Mouse (Mus musculus) cerebellum, adult 18-20 months (tissue): ENCODE data around the gene Sbf2.
"Not testable (repeated sequence)": the region's sequence is repeated elsewhere in the genome, so short reads cannot be mapped to it uniquely, and the experiment has no call there.

Source experiments
- DNase-seq, 2 experiments: peaks; one replicate each; pipeline ENCODE4 v3.0.0; 2021

Sbf2 gene

GRCm38 (mm10) chr7:110565815-110566549 is 48.7 kb downstream of the Sbf2 start:
- peak; percentile 88 to 89 for DNase-seq

GRCm38 (mm10) chr7:110561647-110562046 is 53.1 kb downstream of the Sbf2 start:
- DNase-seq: no peak

- DNase-seq: no peak
Measured at GRCm38 (mm10) chr7:110557001-110557400, 57.7 kb downstream of the Sbf2 start.

GRCm38 (mm10) chr7:110556221-110556620 is 58.5 kb downstream of the Sbf2 start:
- no peak for DNase-seq

DNA sequence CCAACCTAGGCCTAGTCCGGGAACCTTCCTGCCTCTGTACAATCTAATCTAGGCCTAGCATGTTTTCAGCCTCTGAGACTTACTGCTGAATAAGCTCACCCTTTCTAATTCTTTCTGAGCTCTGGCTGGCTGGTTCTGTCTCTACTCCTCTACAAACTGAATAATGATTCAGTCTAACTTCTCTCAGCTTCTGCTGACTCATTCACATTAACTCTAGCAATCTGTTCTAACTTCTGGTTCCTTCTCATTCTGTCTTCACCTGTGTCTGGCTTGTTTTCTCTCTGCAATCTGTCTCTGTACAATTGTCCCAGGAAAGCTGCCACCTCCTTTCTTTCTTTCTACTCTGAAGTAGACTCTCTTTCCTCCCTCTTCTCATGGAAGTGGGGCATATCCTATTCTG is 59.5 kb downstream of the Sbf2 start:
- DNase-seq: no peak

DNA sequence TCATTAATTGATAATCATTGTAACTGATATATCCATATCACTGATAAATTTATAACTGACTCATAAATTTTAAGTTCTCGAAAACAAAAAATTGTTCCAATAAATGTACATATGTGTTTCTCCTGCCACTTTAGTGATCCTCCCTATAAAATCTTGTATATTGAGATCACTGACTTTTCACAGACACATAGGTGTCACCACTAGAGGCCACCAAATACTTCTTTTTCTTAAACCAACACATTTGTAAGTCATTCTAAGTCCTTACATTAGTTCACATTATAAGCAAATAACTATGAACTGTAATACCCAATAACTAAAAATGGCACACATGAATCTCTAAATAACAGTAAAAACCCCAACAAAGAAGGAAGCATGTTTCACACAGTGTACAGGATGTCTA is 66.5 kb downstream of the Sbf2 start:
- peak in 1 of 2 experiments; percentile 38 for DNase-seq

GRCm38 (mm10) chr7:110543341-110543740 is 71.4 kb downstream of the Sbf2 start:
- DNase-seq: no peak

- no peak for DNase-seq
Measured at GRCm38 (mm10) chr7:110539266-110539665, 75.5 kb downstream of the Sbf2 start.

DNA sequence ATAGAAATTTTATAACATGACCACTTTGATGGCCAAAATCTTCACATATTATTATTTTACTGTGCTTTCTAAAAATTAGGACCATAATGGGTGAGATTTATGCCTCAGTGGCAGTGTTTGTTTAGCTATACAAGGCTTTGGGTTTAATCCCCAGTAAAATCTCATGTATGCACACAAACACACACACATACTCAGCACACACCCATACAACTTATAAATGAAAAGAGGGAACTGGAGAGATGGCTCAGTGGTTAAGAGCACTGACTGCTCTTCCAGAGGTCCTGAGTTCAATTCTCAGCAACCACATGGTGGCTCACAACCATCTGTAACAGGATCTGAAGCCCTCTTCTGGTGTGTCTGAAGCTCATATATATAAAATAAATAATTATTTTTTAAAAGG is 84.4 kb downstream of the Sbf2 start:
- not testable (repeated sequence) for DNase-seq

GRCm38 (mm10) chr7:110525090-110525775 is 89.5 kb downstream of the Sbf2 start:
- no peak for DNase-seq

DNA sequence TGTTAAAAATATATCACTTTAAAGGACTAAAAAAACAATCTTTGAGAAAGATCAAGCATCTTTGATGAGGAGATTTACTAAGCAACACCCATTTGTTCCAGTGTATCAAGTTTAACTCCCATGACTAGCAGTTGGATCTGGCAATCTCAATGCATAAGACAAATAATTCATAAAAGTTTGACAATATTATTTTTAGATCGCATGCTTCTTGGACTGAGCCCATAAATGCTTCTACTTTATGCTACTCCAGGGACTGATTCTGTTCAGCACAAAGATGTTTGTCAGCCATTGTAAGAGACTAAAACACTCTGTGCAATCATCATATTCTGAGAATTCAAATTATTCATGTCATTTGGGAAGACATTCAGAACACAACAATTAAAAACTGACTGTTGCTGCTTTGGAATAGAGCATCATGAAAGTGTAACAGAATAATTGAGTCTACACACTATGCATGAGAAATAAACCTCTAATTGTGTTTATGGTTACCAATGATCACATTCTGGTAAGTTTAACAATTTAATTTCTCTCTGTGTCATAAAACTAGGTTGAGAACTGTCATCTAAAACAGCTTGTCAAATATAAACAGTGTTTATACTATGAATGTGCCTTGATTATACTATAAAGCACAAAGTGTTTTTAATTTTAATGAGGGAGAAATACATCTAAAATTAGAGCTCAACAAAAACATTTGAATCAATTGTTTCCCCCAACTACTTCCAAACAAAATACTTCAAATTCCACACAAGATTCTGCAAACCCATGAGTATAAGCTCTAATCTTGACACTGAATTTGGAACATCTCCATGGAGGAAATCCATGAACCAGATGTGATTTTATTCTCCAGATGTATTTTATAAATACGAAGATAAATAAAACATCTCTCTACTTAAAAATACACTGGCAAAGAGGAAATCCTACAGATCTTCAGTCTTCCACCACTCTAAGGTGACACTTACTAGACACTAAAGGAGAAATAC is 98.2 kb downstream of the Sbf2 start:
- no peak for DNase-seq

- DNase-seq: peak; percentile 44 to 45
Measured at GRCm38 (mm10) chr7:110514131-110514530, 100.6 kb downstream of the Sbf2 start.

DNA sequence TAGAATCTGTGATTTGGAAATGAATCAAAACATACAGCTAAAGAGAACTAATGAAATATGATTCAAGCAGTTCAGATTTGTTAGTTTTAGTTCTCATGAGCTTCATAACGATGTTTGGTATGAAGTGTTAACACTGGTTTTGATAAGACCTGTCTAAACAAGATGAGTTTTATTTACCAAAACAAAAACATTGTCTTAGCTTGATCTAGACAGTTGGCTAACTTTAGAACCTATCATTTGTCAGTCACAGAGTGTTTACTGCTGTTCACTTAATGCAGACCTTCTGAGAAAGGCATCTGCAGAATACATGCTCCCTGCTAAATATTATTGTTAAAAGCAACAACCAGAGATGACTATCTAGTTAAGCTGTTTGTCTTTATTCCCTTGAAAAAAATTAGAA is 116.1 kb downstream of the Sbf2 start:
- no peak for DNase-seq

- DNase-seq: no peak
Measured at GRCm38 (mm10) chr7:110491038-110491437, 123.7 kb downstream of the Sbf2 start.

GRCm38 (mm10) chr7:110485051-110485450 is 129.7 kb downstream of the Sbf2 start:
- DNase-seq: no peak

GRCm38 (mm10) chr7:110470987-110471386 is 143.7 kb downstream of the Sbf2 start:
- no peak for DNase-seq

GRCm38 (mm10) chr7:110463471-110463870 is 151.3 kb downstream of the Sbf2 start:
- DNase-seq: no peak

DNA sequence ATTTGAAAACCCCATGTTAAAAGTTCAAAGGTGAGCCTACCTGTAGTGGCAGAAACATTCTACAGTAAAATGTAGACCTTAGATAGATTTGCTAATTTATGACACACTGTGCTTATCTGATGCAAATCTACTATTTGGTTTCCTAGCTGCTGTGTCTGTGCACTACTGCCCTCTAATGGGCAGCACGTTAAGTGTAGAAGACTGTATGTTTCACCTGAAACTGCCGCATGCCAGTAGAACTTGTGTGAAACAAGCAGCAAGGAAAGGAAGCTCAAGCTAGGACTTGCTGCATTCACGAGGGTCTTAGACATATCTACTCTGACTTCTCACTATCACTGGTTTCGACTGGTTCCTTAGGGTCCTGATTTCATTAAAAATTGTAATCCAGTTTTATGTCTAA is 182.4 kb downstream of the Sbf2 start:
- DNase-seq: peak; percentile 69 to 70

DNA sequence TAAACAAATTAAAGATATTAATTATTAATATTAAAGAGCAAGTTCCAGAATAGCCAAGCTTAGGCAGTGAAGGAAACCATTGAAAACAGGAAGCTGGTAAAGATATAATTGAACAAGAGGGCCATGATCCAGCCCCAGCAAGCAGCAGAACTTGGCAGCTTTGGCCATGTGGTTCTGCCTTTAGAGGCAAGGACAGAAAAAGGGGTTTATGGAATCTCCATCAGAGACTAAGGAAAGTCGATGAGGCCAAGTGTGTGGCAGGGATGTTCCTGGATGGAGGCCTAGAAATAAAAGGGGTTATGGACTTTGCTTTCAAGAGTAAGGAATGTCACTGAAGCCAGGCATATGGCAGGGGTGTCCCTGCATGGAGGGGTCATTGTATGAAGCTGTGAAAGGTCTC is 198.4 kb downstream of the Sbf2 start:
- no peak for DNase-seq

DNA sequence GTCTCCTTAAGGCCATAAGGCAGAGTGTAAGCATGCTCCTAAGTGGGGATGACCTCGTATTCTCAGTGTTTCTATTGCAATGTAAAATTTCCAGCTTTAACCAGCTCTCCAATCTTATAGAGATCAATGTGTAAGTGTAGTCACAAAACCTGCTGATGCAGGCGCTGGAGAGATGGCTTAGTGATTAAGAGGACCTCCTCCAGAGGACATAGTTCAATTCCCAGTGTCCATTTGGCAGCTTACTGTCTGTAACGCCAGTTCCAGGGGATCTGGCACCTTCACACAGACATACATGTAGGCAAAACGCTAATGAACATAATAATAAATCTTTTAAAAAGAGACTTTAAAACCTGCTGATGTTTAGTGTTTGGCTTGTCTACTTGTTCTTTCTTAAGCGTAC is 200.4 kb downstream of the Sbf2 start:
- no peak for DNase-seq

- no peak for DNase-seq
Measured at GRCm38 (mm10) chr7:110402092-110402491, 212.6 kb downstream of the Sbf2 start.

DNA sequence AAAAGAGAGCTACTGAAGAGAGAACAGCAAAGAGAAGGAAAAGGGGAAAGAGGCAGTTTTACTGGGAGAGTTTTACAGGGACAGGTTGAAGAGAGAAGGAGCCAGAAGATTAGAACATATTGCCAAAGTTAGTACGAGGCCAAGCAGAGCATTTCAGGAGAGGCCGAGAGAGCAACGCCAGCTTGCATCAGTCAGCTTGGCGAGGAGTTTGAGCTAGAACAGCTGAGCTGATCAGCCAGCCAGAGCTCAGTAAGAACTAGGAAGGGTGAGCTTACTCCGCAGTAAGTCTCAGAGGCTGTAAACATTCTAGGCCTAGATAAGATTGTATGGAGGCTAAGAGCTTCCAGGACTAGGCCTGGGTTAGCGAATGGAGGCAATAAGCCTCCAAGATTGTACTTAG is 222.1 kb downstream of the Sbf2 start:
- no peak for DNase-seq

GRCm38 (mm10) chr7:110391632-110392031 is 223.1 kb downstream of the Sbf2 start:
- no peak for DNase-seq
